Mouse (Mus musculus) granulocyte monocyte progenitor cell, adult 5-6 weeks (primary cell): Measurements from ENCODE around the gene Fmnl3. TPM values are rescaled to one million over a fixed set of nuclear protein-coding genes. Genes with fewer than 3 reads are reported as not detected.
"Not testable (repeated sequence)": the region's sequence is repeated elsewhere in the genome, so short reads cannot be mapped to it uniquely, and the experiment has no call there.

Experiments
- ATAC-seq: replicated peaks from 2 replicates; pipeline ENCODE4 v1.8.0; 2016; ENCODE audit warnings: mild to moderate bottlenecking, moderate TSS enrichment, inconsistent platforms; ENCODE audit not compliant: poor library complexity, severe bottlenecking
- total RNA-seq, 2 experiments: library from RNA; stranded (forward) in 1 of 2; stranded (reverse) in 1 of 2; fragments of 200-712, 200-1000 nt in 1 of 2; fragments of >200 nt in 1 of 2; fragmentation: Nextera tagmentation in 1 of 2; gene quantifications; 2 replicates each; pipeline ENCODE4 v1.2.3; 2014 to 2017

The Fmnl3 gene
- total RNA-seq, 2 experiments from 2014 or later = 20.7 to 22.5 TPM

- no peak for ATAC-seq
These were observed 20.5 kb upstream of the Fmnl3 start for GRCm38 (mm10) chr15:99390472-99391401.

GRCm38 (mm10) chr15:99387976-99388375 lies 17.7 kb upstream of the Fmnl3 start:
- ATAC-seq = peak; percentile 69

- ATAC-seq = no peak
These were observed 16.5 kb upstream of the Fmnl3 start for GRCm38 (mm10) chr15:99386796-99387195.

- not testable (repeated sequence) for ATAC-seq
These were observed 15.8 kb upstream of the Fmnl3 start for GRCm38 (mm10) chr15:99386110-99386509.

- ATAC-seq = 0 out of 2 replicates have a peak, but pooled peaks have one; percentile 12
These were observed 13.8 kb upstream of the Fmnl3 start for GRCm38 (mm10) chr15:99384071-99384470.

- ATAC-seq = peak; percentile 64
These were observed 12.6 kb upstream of the Fmnl3 start for GRCm38 (mm10) chr15:99382893-99383292.

DNA sequence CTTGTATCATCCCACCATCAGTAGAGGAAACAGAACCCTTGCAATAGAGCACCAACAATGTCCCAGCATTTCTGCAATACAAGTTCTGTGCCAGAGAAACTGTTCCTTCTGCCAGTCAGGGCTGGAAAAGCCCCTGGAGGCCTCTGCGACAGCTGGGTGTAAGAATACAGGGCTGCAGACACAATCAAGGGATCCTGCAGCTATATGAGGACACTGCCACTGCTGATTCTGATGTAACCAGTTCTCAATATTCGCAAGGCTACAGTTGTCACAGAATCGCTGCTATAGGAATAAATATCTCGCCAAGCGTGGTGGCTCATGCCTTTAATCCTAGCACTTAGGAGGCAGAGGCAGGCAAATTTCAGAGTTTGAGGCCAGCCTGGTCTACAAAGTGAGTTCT lies 6.0 kb upstream of the Fmnl3 start:
- ATAC-seq = no peak

DNA sequence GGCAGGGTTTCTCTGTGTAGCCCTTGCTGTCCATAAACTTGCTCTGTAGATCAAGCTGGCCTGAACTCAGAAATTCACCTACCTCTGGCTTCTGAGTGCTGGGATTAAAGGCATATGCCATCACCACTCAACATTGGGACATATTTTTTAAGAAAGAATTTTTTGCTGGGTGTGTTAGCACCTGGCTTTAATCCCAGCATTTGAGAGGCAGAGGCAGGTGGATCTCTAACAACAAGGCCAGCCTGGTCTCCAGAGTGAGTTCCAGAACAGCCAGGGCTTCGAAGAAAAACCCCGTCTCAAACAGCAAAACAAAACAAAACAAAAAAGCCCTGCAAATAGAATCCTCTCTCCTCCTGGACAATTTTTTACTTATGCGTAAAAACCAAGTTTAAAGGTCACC lies 5.3 kb upstream of the Fmnl3 start:
- no peak for ATAC-seq

- ATAC-seq = no peak
These were observed 4.8 kb upstream of the Fmnl3 start for GRCm38 (mm10) chr15:99375036-99375435.

DNA sequence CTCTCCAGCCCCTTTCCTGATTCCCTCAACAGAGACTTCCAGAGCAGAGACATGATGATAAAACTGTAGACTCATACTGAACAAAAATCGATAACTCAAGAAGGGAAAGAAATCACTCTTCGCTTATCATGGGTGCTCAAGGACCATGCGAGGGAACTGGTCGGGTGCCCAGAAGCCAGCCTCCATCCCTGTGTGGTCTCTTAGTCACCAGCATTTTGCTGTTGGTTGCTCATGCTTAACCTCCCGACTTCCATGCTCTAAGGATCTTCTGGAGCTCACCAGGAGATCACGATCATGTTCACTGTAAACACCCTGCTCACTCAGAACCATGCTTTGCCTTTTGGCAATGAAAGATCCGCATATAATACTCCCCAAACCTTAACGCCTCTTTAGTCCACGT lies 2.5 kb upstream of the Fmnl3 start:
- ATAC-seq = no peak

DNA sequence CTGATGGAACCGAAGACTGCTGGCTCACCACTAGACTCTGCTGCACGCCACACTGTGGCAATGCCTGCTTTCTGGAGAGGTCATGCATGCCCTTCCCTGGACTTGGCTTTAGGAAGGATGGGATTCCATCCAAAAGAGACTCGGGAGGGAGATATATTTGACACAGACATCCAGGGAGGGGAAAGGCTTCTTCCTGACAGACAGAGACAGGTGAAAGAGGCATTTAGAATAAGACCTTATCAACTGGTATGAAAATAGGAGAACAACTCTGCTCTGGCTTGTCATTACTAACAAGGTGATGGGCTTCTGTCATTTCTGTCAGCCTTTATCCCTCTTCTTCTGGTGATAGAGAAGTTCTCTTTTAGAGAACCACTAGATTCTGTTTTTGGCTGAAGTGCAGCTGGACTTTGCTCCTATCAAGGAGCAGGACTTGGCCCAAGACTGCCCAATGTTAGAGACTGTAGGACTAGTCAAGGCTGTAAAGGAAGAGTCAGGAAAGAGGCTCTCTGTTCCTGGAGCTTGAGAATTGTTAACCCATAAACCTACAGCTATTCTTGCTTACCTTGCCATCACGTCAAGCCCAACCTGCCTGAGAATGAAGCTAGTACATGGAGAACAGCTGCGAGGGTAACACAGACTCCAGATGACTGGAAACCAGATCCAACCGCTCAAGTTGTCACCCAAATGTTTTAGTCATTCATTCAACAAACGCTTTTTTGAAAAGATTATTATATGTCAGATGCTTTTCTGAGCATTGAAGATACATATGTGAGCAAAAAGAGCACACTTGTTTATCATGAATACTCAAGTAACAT lies 1.5 kb upstream of the Fmnl3 start:
- ATAC-seq = no peak

GRCm38 (mm10) chr15:99369391-99370171 lies 701 bp downstream of the Fmnl3 start:
- ATAC-seq = no peak

- no peak for ATAC-seq
These were observed 1.6 kb downstream of the Fmnl3 start for GRCm38 (mm10) chr15:99368583-99369266.

DNA sequence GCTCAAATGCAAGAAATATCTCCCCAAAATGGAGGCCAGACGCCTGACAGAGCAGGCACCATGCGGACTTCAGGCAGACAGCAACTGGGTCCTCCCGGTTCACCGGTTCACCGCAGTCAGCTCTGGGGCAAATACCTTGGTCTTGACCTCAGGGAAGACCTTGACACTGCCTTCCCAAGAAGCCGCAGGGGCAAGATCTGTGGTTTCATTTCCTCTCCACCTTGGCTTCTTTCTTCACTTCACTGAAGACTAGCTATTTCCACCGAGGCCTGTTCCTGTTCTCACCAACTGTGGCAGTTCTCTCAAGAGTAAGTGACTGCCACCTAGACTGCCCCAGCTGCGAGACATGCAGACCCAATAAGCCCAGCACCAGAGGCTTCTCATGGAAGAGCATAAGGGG lies 5.4 kb downstream of the Fmnl3 start:
- peak; percentile 98 for ATAC-seq

DNA sequence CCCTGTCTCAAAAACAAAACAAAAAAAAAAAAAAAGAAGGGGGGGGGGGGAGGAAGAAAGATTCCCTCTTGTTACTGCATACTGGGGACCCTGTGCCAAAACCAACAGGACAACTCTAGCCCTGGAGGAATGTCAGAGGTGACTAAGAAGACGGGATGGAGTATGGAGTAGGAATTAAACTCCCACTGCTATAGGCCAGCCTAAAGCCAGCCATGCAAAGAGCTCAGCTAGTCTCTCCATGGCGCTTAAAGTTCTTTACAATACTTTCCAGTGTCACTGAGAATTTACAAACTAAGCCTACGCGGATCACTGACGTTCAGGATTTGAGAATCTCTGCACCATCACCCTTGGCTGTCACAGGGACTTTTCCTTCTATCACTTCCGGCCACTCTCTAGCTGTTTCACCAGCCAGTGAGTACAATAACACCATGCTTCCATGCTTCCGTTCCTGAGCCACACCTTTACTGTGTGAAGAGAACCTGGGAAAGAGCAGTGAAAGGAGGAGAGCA lies 6.2 kb downstream of the Fmnl3 start:
- ATAC-seq = no peak

GRCm38 (mm10) chr15:99358952-99359351 lies 11.3 kb downstream of the Fmnl3 start:
- no peak for ATAC-seq

- ATAC-seq = no peak
These were observed 13.8 kb downstream of the Fmnl3 start for GRCm38 (mm10) chr15:99356462-99356861.

GRCm38 (mm10) chr15:99355660-99356059 lies 14.6 kb downstream of the Fmnl3 start:
- ATAC-seq = no peak

GRCm38 (mm10) chr15:99352306-99352705 lies 18.0 kb downstream of the Fmnl3 start:
- no peak for ATAC-seq

DNA sequence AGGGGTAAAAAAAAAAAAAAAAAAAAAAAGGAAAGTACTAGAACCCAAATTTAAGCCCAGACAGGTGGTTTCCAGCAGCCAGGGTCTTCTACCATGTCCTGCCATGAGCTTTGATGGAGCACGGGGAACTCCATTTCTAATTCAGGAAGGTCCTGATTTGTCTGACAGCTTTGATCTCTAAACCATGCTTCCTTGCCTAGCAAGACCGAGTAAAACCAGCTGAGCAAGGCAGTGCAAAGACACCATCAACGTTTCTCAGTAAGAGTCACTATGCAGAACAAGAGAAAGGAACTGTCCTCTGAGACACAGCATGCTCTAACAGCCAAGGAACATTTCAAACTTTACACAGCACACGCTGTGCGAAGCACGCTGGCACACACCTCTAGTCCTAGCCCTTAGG lies 18.7 kb downstream of the Fmnl3 start:
- ATAC-seq = no peak
